Mouse (Mus musculus) layer of hippocampus, adult 18-20 months (tissue): ENCODE results near the gene Ttll1. TPM values are rescaled to one million over a fixed set of nuclear protein-coding genes. Genes with fewer than 3 reads are reported as not detected.

Source experiments
- DNase-seq, 2 experiments: peaks; one replicate each; pipeline ENCODE4 v3.0.0; 2022; ENCODE audit warnings: low spot score in 2 of 2
- long read RNA-seq: library from polyadenylated mRNA; stranded (forward); transcript quantifications from one replicate; pipeline ENCODE4 v2.0.0, GENCODE M21; 2021
- total RNA-seq, 2 experiments: library from RNA; stranded (reverse); gene quantifications; 2 replicates each; pipeline ENCODE4 v1.2.3; 2021

Gene Ttll1
- total RNA-seq, result 10 to 100 TPM; 36.0 to 38.5 TPM
- long read RNA-seq, transcript Ttll1-201 (12 exons, 2,060 nt), result major isoform, 51 of 59 reads
- long read RNA-seq, partial matches to known transcripts, result 0 of 59 reads
- long read RNA-seq, other reads (novel, unspliced or antisense), result 8 of 59 reads

GRCm38 (mm10) chr15:83510805-83511405 is at the start of gene Ttll1:
Gene Ttll1 (minus strand): TSS chr15:83510893.
- peak; percentile 91 to 96 for DNase-seq

DNA sequence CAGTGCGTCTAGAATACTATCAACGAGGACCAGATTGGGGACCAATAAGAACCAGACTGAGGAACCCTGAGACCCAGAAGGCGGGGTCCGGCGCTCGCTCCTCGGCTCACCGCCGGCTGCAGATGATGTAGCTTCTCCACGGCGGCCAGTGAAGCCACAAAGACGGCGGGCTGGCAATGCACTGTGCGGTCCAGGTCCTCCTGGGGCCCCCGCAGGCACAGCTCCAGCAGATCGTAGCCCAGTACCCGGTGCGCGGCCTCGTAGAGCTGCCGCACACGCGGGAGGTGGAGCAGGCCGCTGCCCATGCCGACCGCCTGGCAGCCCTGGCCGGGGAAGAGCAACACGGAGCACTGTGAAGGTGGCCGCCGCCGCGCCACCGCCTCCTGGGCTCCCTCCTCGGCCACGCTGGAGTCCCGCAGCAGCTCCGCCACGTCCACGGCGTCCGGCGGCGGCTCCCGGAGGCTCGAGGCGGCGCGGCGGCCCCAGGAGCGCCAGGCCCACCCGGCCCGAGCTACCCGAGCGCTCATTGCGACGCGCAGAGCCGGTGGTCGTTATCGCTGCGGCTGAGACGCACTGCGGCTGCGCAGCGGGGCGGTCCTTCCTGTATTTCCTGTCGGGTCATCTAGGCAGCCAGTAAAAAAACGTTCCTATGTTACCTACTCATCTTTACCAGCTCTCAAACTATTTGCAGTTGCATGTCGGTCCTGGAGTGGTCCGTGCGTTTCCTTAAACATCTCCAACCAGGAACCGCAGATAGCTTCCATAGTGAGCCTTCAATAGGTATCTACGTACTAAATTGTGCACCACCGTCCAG is 44.7 kb upstream of the Ttll1 start:
- DNase-seq, result peak; percentile 80 to 89

GRCm38 (mm10) chr15:83553831-83554230 is 43.1 kb upstream of the Ttll1 start:
- no peak for DNase-seq

DNA sequence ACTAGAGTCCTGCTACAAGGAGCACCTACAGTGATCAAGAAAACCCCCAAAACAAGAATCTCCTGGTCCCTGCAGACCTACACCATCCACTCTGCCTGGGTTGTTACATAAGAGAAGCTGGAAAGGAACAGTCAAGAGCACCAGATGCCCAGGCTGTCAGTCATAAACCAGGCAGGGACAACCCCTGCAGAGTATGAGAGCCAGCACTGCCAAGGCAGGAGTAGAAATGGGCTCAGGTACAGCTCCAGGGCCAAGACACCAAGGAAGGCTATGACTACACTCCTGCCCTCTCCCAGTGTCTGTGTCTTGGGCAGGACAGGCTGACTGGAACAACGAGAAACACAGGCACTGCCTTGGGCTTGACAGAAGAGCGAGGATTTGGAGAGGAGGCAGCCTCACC is 39.4 kb upstream of the Ttll1 start:
- DNase-seq, result peak; percentile 23 to 52

DNA sequence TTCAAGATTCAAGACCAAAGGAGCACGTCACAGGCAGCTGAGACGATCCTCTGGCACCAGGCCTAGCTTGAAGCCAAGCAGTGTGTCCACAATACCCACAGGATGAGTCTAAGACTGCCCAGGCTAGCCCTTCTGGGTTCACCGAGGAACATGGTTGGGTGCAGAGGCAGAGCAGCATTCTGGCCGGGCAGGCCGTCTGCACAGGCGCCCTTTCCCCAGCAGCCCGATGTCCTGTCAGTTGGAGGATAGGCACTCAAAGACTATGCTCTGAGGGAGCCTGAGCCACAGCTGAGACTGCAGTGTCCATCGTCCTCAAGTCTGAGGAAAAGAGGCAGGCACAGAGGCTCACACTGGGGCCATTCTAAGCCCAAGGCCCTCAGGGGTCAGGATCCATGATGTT is 36.5 kb upstream of the Ttll1 start:
- no peak for DNase-seq

- DNase-seq, result no peak
Measured at GRCm38 (mm10) chr15:83546029-83546428, 35.3 kb upstream of the Ttll1 start.

DNA sequence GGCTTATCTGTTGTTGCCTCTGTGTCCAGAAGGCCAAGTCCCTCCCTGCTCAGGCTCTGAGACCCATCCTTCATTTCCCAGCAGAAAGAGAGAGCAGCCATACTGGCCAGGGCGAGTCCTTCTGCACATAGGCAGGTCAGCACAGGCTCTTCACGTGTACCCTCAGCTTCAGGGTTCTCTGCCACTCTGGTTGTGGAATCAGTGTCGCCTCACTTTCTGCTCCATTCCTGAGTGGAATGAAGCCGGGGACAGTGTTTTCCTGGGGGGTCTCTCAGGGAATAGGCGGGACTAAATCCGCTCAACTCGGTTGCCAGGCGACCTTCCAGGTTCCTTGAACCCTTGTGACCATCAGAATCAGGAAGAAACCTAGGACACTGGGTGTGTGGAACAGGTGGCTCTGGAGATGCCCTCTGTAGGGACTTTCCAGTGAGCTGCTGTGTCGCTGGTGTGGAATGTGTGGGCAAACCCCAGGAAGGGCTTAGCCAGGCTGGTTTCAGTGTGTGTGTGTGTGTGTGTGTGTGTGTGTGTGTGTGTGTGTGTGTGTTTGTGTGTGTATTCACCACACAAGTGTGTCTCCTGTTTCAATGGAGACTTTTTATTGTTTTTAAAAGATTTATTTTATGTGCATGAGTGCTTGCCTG is 31.1 kb upstream of the Ttll1 start:
- no peak for DNase-seq

- DNase-seq, result no peak
Measured at GRCm38 (mm10) chr15:83539905-83540304, 29.2 kb upstream of the Ttll1 start.

- DNase-seq, result no peak
Measured at GRCm38 (mm10) chr15:83538855-83539254, 28.2 kb upstream of the Ttll1 start.

DNA sequence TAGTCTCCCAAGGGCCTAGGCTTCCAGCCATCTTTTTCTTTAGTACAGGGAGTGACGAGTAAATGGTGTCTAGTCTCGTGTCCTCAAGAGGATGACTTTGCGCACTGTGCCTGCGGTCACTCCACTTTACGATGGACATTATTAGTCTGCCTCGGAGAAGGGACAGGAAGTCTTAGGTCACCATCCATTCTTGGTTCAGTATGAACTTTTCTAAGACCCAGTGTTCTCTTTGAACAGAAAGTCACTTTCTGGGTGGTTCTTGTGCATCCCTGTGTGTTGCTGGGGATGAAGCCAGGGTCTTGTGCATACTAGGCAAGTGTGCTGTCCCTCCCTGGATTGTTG is 25.2 kb upstream of the Ttll1 start:
- no peak for DNase-seq

DNA sequence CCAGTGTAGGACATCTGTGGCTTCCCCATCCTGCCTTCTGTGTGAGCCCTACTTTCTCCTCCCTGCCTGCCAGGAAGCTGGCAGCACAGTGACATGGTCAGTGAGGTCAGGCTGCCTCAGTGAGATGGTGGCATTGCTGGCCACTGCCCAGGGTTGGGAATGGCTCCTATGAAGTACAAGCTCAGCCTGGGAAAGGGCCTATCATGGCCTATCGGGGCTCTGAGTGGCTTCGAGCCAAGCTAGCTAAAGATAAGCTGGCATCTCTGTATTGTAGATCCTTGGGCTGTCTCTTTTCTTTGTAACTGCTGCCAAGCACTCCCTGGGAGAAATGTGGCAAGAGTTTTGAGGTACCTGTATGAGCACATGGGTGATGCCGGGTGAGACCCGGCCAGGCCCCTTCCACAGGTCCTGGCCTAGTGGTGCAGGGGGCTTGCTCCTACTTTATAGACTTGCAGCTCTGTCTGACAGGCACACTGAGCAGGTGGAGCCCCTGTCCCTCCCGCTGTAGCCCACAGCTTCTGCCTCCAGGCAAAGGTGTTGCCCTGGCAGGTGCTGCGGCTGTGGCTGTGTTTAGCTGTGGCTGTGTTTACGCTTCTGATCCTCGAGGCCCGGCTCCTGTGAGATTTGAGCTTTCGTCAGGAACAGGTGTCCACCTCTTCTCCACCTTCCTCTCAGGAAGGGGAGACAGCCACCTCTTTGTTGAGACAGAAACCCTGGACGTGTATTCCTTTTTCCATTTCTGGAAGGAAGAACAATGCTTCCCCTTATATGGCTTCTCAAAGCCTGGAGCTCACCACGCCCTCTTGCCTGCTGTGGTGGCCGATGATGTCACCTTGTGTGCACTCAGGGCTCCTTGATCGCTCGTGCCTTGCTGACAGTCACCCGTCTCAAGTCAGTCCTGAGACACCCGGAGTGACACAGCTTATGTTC is 24.5 kb upstream of the Ttll1 start:
- DNase-seq, result no peak

GRCm38 (mm10) chr15:83532606-83533005 is 21.9 kb upstream of the Ttll1 start:
- DNase-seq, result no peak

- no peak for DNase-seq
Measured at GRCm38 (mm10) chr15:83531961-83532469, 21.3 kb upstream of the Ttll1 start.

DNA sequence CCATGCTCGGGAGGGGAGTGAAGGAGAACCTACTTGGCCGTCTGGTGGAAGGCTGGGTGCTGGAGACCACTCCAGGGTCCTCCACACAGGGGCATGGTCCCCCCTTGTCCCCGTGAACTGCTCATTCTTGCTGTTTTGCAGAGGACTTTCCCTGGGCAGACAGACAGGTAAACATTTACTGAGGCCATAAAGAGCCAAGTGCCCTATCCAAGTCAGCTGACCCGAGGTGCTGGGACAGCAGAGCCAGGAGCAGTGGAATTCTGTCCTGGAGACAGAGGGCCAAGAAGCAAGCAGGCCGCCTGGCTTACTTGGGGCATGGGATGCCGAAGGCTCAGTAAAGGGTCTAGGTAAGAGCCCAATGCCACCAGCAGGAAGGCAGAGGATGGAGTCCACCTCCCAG is 20.0 kb upstream of the Ttll1 start:
- DNase-seq, result no peak

- no peak for DNase-seq
Measured at GRCm38 (mm10) chr15:83530233-83530632, 19.5 kb upstream of the Ttll1 start.

GRCm38 (mm10) chr15:83529765-83530164 is 19.1 kb upstream of the Ttll1 start:
- DNase-seq, result no peak

GRCm38 (mm10) chr15:83528892-83529291 is 18.2 kb upstream of the Ttll1 start:
- no peak for DNase-seq

- no peak for DNase-seq
Measured at GRCm38 (mm10) chr15:83527747-83528146, 17.1 kb upstream of the Ttll1 start.

- DNase-seq, result no peak
Measured at GRCm38 (mm10) chr15:83527092-83527437, 16.4 kb upstream of the Ttll1 start.

DNA sequence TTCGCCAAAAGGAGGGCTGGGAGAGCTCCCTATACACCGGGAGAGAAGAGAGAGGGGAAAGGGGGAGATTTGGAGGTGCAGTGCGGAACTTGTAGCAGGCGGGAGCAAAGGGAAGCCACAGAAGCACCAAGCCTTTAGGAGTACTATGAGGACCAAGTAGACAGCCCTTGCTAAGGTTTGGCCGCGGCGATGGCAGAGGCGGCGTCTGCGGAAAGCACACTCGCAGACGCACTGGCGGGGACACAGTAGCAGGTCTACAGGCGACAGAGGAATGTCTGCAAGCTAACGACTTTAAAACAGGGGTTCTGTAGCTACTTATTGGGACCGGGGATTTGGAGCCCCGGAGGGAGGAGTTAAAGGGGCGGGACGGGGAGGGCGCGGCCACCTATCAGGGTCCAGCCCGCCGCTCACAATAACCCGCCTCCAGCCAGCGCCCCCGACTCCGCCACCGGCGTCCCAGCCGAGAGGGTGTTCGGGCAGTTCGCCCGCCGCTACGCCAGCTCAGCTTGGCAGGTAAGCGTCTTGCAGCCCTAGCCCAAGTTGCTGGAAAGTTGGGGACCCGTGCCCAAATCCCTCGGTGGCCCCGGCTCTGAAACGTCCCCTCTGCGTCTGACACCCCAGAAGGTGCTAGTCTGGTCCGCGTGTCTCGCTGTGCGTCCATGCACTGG is 15.9 kb upstream of the Ttll1 start, which contains the start of gene Bik:
Gene Bik (plus strand): TSS at position 439 of the 668 bp plus-strand sequence.
- DNase-seq, result no peak
